Comparison of ENCODE assay signal across 16 mouse cellular contexts in genomic region chr10:104708926-104709325, GRCm38 (mm10).
"Had no signal": no experiment of that assay in that cellular context is flagged by ENCODE, and none has a peak within 500 bp of the region (broad histone marks: within the 10 kb centered on the region; RNA-seq: fewer than 3 reads in every experiment).

No protein-coding gene starts in this region.

- DNase-seq: kidney, adult 9 months; kidney, postnatal 36 days; layer of hippocampus, adult 9-11 months; layer of hippocampus, postnatal 36 days; liver; liver, embryonic 13.5 days; liver, postnatal 0 days; lung, postnatal 14 days; thymus, adult 18-20 months; thymus, postnatal 14 days had no signal

- H3K4me2 ChIP-seq: limb, embryonic 12.5 days; liver, embryonic 13.5 days; lung, embryonic 15.5 days; neural tube, embryonic 12.5 days had no signal

- H3K4me1 ChIP-seq: limb, embryonic 12.5 days; liver, embryonic 13.5 days; lung, embryonic 15.5 days; megakaryocyte, embryonic 14.5 days; neural tube, embryonic 12.5 days had no signal

- ATAC-seq: liver, postnatal 0 days had no signal

- H3K27ac ChIP-seq: kidney, postnatal 0 days; limb, embryonic 12.5 days; liver, embryonic 13.5 days; lung, embryonic 15.5 days; macrophage; neural tube, embryonic 12.5 days had no signal

- H3K36me3 ChIP-seq: limb, embryonic 12.5 days; liver, embryonic 13.5 days; lung, embryonic 15.5 days; neural tube, embryonic 12.5 days had no signal

- H3K9me3 ChIP-seq: limb, embryonic 12.5 days; liver, embryonic 13.5 days; lung, embryonic 15.5 days; megakaryocyte, embryonic 14.5 days; neural tube, embryonic 12.5 days had no signal

- H3K4me3 ChIP-seq: limb, embryonic 12.5 days; liver, embryonic 13.5 days; lung, embryonic 15.5 days; megakaryocyte, embryonic 14.5 days; neural tube, embryonic 12.5 days had no signal

- H3K27me3 ChIP-seq: limb, embryonic 12.5 days; liver, embryonic 13.5 days; lung, embryonic 15.5 days; megakaryocyte, embryonic 14.5 days; neural tube, embryonic 12.5 days had no signal

- H3K9ac ChIP-seq: limb, embryonic 12.5 days; liver, embryonic 13.5 days; liver, postnatal 0 days; lung, embryonic 15.5 days; neural tube, embryonic 12.5 days had no signal
